Mouse (Mus musculus): ENCODE results near the gene Stpg2. TPM values are rescaled to one million over a fixed set of nuclear protein-coding genes. Genes with fewer than 3 reads are reported as not detected.

Stpg2 gene
- polyA plus RNA-seq, 1 experiment from 2014 or later = not detected

DNA sequence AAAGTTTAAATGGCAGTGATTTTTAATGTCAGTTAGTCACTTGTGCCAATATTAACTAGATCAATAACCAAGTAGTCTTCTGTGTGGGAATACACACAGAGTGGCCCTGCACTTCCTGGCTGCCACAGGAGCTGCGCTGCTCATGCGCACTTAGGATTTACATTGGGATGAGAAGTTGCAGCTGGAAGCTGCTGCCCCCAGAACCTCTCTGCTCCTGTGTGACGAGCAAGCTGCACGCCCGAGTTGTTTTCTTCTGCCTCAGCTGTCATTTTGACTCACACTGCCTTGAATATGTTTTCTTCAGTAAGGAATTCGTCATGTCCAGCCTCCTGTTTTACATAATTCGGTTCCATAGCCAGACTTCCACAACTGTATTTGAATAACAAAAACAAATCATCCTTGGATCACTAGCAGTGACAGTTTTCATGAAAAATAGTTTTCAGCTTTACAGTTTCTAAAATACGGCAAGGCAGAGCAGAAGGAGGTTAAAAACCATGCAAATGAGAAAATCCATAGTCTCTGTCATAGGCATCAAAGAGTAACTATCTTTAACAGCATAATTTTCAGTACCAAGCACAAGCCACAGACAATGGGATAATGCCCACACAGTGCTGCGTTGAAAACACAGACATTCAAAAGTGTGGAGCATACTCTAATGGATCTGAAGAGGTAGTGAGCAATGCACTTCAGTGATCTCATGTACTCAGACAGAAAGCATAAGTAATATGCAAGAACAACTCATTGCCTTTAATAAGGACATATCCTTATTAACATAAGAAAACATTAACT, 191.8 kb downstream of the Stpg2 start:
- ATAC-seq (ENCODE audit: low FRiP score, low TSS enrichment) = peak; percentile 95
- Histone ChIP-seq H3K9me3 (ENCODE audit: low read length) (no peaks in the 10 kb centered on the region), H3K27ac (ENCODE audit: low read length) (peak overlapping the region; percentile 42; the same call in 1 of the 2 replicates), H3K4me1 (ENCODE audit: insufficient read depth, low read length) (no peaks in the 10 kb centered on the region), H3K9ac (replicated peaks; ENCODE audit: low read length) (no peak overlapping the region), H3K36me3 (ENCODE audit: insufficient read depth, low read length) (no peaks in the 10 kb centered on the region), H3K4me3 (ENCODE audit: low read length) (no peak overlapping the region), H3K27me3 (ENCODE audit: insufficient read depth, low read length) (no peaks in the 10 kb centered on the region), H3K4me2 (replicated peaks; ENCODE audit: low read depth, low read length) (no peak overlapping the region)
- WGBS = 33% methylated on average over 9 of the region's 9 CpGs

DNA sequence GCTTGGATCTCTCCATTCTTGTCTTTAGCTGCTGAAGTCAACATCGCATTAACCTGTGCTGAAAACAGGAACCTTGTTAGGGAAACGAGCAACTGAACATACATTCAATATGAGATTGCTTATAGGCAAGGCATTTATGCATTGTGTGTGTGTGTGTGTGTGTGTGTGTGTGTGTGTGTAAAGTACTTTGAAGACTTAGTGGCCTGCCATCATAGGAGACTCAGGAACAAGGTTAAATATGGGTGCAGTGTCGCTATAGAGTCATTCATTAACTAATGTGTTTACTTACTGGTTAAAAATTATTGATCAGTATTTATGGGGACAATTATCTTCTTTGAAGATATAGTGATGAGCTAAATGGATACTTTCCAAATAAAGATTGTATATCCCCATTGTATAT, 199.2 kb downstream of the Stpg2 start:
- 90% methylated on average over 3 of the region's 3 CpGs for WGBS
- ATAC-seq (ENCODE audit: low FRiP score, low TSS enrichment) = no peak

DNA sequence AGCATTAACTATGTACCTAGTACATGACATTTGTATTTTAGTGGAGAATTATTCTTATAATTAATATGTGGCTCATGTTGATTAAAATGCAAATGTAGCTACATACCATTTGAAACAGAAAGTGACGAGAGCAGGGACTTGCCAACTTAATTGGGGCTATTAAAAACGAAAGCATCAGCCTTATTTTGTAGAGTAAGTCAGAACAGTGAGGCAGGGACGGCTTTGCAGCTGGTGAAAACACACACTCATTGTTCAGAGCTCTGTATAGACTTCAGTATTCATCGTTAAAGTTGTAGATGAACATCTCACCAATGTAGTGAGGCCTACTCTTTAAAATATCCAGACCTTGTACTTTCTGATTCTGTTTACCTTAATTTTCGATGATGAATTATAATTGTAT, 213.6 kb downstream of the Stpg2 start:
- no peak overlapping the region for H3K4me3 ChIP-seq (ENCODE audit: low read length)
- no peaks in the 10 kb centered on the region for H3K9me3 ChIP-seq (ENCODE audit: low read length)
- H3K4me2 ChIP-seq (replicated peaks; ENCODE audit: low read depth, low read length) = no peak overlapping the region
- no peak overlapping the region for H3K27ac ChIP-seq (ENCODE audit: low read length)
- H3K4me1 ChIP-seq (ENCODE audit: insufficient read depth, low read length) = no peaks in the 10 kb centered on the region
- no peaks in the 10 kb centered on the region for H3K36me3 ChIP-seq (ENCODE audit: insufficient read depth, low read length)
- H3K9ac ChIP-seq (replicated peaks; ENCODE audit: low read length) = no peak overlapping the region
- no peaks in the 10 kb centered on the region for H3K27me3 ChIP-seq (ENCODE audit: insufficient read depth, low read length)
- 75% methylated on average over 5 of the region's 5 CpGs for WGBS
- ATAC-seq (ENCODE audit: low FRiP score, low TSS enrichment) = no peak

More for the DNA sequence above, 199.2 kb downstream of the Stpg2 start:
- H3K36me3 ChIP-seq (ENCODE audit: insufficient read depth, low read length) = no peaks in the 10 kb centered on the region
- H3K4me2 ChIP-seq (replicated peaks; ENCODE audit: low read depth, low read length) = no peak overlapping the region
- no peak overlapping the region for H3K4me3 ChIP-seq (ENCODE audit: low read length)
- H3K4me1 ChIP-seq (ENCODE audit: insufficient read depth, low read length) = no peaks in the 10 kb centered on the region
- H3K27ac ChIP-seq (ENCODE audit: low read length) = no peak overlapping the region
- no peaks in the 10 kb centered on the region for H3K27me3 ChIP-seq (ENCODE audit: insufficient read depth, low read length)
- no peak overlapping the region for H3K9ac ChIP-seq (replicated peaks; ENCODE audit: low read length)
- no peaks in the 10 kb centered on the region for H3K9me3 ChIP-seq (ENCODE audit: low read length)

DNA sequence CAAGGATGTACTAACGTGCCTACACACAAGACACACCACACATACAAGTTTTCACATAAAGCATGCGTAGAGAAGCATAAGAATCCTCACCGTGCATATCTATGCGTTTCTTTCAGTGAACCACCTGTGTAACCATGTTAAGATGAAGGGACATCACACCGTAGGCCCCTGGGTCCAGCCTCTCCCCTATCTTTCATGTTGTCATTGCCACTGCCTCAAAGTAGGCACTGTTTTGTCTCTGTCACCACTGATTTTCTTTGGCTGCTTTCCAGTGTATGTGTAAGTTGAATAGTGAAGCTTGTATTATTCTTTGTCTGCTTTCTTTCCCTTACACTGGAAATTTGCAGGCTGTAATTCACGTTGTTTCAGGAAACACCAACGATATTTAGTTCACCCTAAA, 236.7 kb downstream of the Stpg2 start:
- no peaks in the 10 kb centered on the region for H3K36me3 ChIP-seq (ENCODE audit: insufficient read depth, low read length)
- H3K27ac ChIP-seq (ENCODE audit: low read length) = no peak overlapping the region
- 69% methylated on average over 7 of the region's 7 CpGs for WGBS
- no peak overlapping the region for H3K4me2 ChIP-seq (replicated peaks; ENCODE audit: low read depth, low read length)
- H3K9ac ChIP-seq (replicated peaks; ENCODE audit: low read length) = no peak overlapping the region
- H3K4me1 ChIP-seq (ENCODE audit: insufficient read depth, low read length) = no peaks in the 10 kb centered on the region
- H3K27me3 ChIP-seq (ENCODE audit: insufficient read depth, low read length) = no peaks in the 10 kb centered on the region
- no peaks in the 10 kb centered on the region for H3K9me3 ChIP-seq (ENCODE audit: low read length)
- H3K4me3 ChIP-seq (ENCODE audit: low read length) = no peak overlapping the region
- ATAC-seq (ENCODE audit: low FRiP score, low TSS enrichment) = no peak

DNA sequence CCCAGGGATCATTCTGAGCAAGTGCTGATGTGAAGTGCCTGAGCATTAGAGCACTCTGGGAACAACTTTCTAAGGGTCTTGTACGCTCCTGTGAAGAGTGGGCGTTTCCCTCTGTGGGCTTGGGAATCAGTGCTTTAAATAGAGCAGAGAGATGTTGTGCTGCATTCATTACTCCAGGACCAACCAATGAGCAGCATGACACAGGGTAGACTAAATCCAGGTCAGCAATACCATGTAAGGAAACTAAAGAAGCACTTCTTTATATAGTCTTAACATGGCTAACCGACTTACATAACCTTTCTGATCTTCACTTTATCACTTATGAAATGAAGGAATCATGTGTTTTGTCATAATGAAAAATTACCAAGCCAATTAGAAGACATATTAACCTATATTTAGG, 290.4 kb downstream of the Stpg2 start:
- Histone ChIP-seq H3K9me3 (ENCODE audit: low read length) (no peaks in the 10 kb centered on the region), H3K4me3 (ENCODE audit: low read length) (no peak overlapping the region), H3K27me3 (ENCODE audit: insufficient read depth, low read length) (no peaks in the 10 kb centered on the region), H3K9ac (replicated peaks; ENCODE audit: low read length) (no peak overlapping the region), H3K4me2 (replicated peaks; ENCODE audit: low read depth, low read length) (no peak overlapping the region), H3K4me1 (ENCODE audit: insufficient read depth, low read length) (no peaks in the 10 kb centered on the region), H3K36me3 (ENCODE audit: insufficient read depth, low read length) (no peaks in the 10 kb centered on the region), H3K27ac (ENCODE audit: low read length) (no peak overlapping the region)
- 84% methylated on average over 3 of the region's 3 CpGs for WGBS
- no peak for ATAC-seq (ENCODE audit: low FRiP score, low TSS enrichment)

DNA sequence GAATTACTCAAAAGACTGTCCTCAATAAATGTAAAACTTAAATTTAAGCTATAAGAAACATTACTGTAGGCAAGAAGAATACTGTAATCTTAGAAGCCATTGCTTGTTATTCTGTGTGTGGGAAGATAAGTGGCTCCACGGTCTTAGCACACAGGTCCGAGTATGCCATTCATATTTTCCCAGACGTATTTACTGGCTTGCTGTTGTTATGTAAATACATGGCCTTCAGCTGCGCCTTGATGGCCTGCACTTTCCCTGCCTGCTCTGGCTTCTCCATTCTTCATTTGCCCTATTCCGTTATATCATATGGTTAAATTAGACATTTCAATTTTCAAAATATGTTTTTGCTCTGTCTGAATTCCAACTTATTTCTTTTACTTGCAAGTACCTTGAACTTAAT, 296.7 kb downstream of the Stpg2 start:
- Histone ChIP-seq H3K4me3 (ENCODE audit: low read length) (no peak overlapping the region), H3K4me2 (replicated peaks; ENCODE audit: low read depth, low read length) (no peak overlapping the region), H3K27ac (ENCODE audit: low read length) (no peak overlapping the region), H3K9ac (replicated peaks; ENCODE audit: low read length) (no peak overlapping the region), H3K27me3 (ENCODE audit: insufficient read depth, low read length) (no peaks in the 10 kb centered on the region), H3K4me1 (ENCODE audit: insufficient read depth, low read length) (no peaks in the 10 kb centered on the region), H3K36me3 (ENCODE audit: insufficient read depth, low read length) (no peaks in the 10 kb centered on the region), H3K9me3 (ENCODE audit: low read length) (no peaks in the 10 kb centered on the region)
- 66% methylated on average over 5 of the region's 5 CpGs for WGBS
- ATAC-seq (ENCODE audit: low FRiP score, low TSS enrichment) = no peak

DNA sequence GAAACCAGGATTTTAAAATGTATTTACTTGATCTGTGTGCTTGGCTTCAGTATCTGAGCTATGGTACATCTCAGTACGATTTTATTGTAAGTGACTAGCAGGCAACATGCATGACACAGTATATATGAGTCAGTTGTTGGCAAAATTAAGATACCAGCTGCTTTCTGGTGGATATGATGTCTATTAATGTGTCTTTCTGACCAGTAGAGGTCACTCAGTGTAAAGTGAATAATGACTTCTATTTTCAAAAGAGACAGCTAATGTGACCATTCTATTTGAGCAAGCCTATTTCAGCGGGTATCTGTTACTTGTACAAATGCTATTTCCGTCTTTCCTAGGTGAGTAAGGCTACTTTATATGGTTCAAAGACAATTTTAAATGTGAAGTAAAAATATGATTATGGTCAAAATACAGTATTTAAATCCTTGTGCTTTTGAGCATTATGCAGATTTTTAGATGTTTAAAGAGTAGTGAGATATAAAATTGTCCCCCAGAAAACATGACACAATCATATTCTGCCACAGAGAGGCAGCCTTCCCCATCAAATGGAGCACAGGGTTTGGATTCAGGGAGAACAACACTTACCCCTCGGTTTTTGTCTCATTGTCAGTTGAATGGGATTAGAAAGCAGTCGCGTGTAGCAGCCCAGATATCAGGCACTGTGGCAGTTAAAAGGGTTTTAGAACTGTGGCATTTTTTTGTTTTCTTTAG, 303.9 kb downstream of the Stpg2 start:
- H3K9me3 ChIP-seq (ENCODE audit: low read length) = no peaks in the 10 kb centered on the region
- H3K36me3 ChIP-seq (ENCODE audit: insufficient read depth, low read length) = no peaks in the 10 kb centered on the region
- H3K4me1 ChIP-seq (ENCODE audit: insufficient read depth, low read length) = no peaks in the 10 kb centered on the region
- H3K27me3 ChIP-seq (ENCODE audit: insufficient read depth, low read length) = no peaks in the 10 kb centered on the region
- WGBS = 58% methylated on average over 6 of the region's 6 CpGs
- no peak overlapping the region for H3K27ac ChIP-seq (ENCODE audit: low read length)
- H3K9ac ChIP-seq (replicated peaks; ENCODE audit: low read length) = no peak overlapping the region
- peak; percentile 59; the same call in 1 of the 2 replicates for ATAC-seq (ENCODE audit: low FRiP score, low TSS enrichment)
- H3K4me3 ChIP-seq (ENCODE audit: low read length) = no peak overlapping the region
- no peak overlapping the region for H3K4me2 ChIP-seq (replicated peaks; ENCODE audit: low read depth, low read length)

DNA sequence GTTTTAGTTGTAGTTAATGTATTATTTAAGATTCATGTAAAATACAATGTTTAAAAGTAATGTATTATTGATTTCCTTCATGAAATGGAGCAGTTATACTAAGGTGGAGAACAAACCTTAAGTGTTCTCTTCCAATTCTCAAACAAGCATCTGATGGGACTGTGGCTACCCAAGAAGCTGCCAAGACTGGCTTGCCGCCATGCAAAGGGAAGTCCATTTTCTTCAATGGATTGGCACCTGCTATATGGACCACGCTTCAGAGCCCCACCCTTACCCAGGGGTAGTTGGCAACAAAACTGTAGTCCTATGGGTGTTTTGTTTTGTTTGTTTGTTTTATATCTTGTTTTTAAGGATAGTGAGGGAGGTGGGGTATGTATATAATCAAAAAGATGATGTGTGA, 373.0 kb downstream of the Stpg2 start:
- Histone ChIP-seq H3K36me3 (ENCODE audit: insufficient read depth, low read length) (no peaks in the 10 kb centered on the region), H3K27ac (ENCODE audit: low read length) (no peak overlapping the region), H3K27me3 (ENCODE audit: insufficient read depth, low read length) (no peaks in the 10 kb centered on the region), H3K9me3 (ENCODE audit: low read length) (no peaks in the 10 kb centered on the region), H3K9ac (replicated peaks; ENCODE audit: low read length) (no peak overlapping the region), H3K4me3 (ENCODE audit: low read length) (no peak overlapping the region), H3K4me2 (replicated peaks; ENCODE audit: low read depth, low read length) (no peak overlapping the region), H3K4me1 (ENCODE audit: insufficient read depth, low read length) (no peaks in the 10 kb centered on the region)
- ATAC-seq (ENCODE audit: low FRiP score, low TSS enrichment) = no peak
- 92% methylated on average over 2 of the region's 2 CpGs for WGBS

DNA sequence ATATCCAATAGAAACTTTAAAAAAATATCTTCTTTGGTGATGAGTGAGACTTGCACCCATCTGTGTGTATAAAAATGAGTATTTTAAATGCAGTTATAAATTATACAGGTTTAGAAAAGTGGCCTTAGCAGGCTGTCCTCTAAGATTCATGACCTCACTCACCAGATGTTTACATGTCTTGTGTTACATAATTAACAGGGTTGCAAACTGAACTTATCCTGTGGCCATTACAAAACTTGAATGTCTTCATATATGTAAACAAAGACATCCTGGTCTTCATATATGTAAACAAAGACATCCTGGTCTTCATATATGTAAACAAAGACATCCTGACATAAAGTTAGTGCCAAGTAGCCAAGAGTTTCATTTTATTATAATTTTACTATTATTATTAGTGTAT, 375.8 kb downstream of the Stpg2 start:
- Histone ChIP-seq H3K36me3 (ENCODE audit: insufficient read depth, low read length) (no peaks in the 10 kb centered on the region), H3K4me3 (ENCODE audit: low read length) (no peak overlapping the region), H3K27me3 (ENCODE audit: insufficient read depth, low read length) (no peaks in the 10 kb centered on the region), H3K4me2 (replicated peaks; ENCODE audit: low read depth, low read length) (no peak overlapping the region), H3K27ac (ENCODE audit: low read length) (no peak overlapping the region), H3K9ac (replicated peaks; ENCODE audit: low read length) (no peak overlapping the region), H3K4me1 (ENCODE audit: insufficient read depth, low read length) (no peaks in the 10 kb centered on the region), H3K9me3 (ENCODE audit: low read length) (no peaks in the 10 kb centered on the region)
- no peak for ATAC-seq (ENCODE audit: low FRiP score, low TSS enrichment)

DNA sequence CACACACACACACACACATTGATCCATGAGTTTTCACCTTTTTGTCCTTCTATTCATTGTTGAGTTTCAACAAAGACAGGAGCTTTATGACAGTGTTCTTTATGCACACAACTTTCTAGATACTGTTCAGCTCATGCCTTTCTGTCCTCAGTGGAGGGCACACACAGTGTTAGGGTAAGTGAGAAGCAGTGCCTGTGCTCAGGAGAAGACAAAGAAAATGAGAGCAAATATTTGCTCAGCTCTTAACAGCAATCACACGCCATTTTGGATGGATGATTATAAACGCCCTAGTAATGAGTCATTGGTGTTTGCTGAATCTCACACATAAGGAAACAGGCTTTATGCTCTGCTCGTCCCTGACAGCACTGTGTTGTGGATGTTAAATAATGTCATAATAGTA, 394.0 kb downstream of the Stpg2 start:
- Histone ChIP-seq H3K9ac (replicated peaks; ENCODE audit: low read length) (no peak overlapping the region), H3K9me3 (ENCODE audit: low read length) (no peaks in the 10 kb centered on the region), H3K27ac (ENCODE audit: low read length) (no peak overlapping the region), H3K4me1 (ENCODE audit: insufficient read depth, low read length) (no peaks in the 10 kb centered on the region), H3K4me2 (replicated peaks; ENCODE audit: low read depth, low read length) (no peak overlapping the region), H3K36me3 (ENCODE audit: insufficient read depth, low read length) (no peaks in the 10 kb centered on the region), H3K27me3 (ENCODE audit: insufficient read depth, low read length) (no peaks in the 10 kb centered on the region), H3K4me3 (ENCODE audit: low read length) (no peak overlapping the region)
- ATAC-seq (ENCODE audit: low FRiP score, low TSS enrichment) = no peak
- WGBS = 68% methylated on average over 3 of the region's 3 CpGs

Measured in kidney, embryonic 16.5 days (tissue).